Mouse (Mus musculus) MEL (cell line): ENCODE results near the gene Ncstn.

Source experiments
- MAX ChIP-seq: IDR thresholded peaks from 2 replicates; pipeline ENCODE4 v1.6.1; 2011; ENCODE audit warnings: low read length, improper control_type of control experiment
- NRF1 ChIP-seq: IDR thresholded peaks from 2 replicates; pipeline ENCODE4 v1.6.1; 2014; ENCODE audit warnings: low read depth, mild to moderate bottlenecking, inconsistent platforms, low read length, improper control_type of control experiment, moderate library complexity; ENCODE audit not compliant: poor library complexity, insufficient read depth, severe bottlenecking

DNA sequence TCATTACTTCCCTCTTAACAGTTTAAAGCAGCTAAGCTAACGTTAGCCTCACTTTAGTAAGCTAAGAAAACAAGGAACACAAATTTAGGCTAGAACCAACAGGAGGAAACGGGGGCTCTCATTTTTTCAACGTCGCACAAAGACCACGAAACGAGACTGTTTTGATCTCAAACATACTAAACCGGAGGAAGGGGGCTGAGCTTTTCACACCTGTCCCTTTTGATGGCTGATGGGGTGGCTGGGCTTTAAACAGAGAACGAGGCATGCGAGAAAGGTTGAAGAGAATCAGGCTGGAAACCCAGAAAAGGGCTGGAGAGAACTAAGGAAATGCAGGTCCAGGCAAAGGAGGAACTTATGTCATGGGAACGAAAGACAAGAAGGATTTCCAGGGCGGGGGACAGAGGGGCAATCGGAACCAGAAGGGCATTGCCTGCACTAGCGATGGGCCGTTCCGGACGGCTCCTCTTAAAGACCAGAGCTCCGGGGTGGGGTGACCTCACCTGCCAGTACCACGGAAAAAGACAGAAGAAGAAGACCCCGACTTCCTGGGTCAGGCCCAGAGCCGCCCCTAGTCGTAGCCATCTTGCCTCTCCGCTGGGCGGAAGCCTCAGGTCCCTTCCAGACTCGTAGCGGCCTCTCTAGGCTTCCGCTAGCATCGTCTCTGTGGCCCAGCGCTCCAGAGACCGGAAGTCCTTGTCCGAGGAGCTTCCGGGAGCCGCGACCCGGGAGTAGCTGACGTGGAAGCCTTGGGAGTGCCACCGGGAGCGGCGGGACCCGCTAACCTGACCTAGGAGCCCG is at the start of gene Ncstn, which contains the start of gene Copa:
- TF ChIP-seq NRF1 (no peak), MAX (no peak)
